Mouse (Mus musculus): Measurements from ENCODE around the gene Rmdn2.
A peak's percentile ranks its signal among the peaks of the same experiment; 100 is the strongest.

The Rmdn2 gene

DNA sequence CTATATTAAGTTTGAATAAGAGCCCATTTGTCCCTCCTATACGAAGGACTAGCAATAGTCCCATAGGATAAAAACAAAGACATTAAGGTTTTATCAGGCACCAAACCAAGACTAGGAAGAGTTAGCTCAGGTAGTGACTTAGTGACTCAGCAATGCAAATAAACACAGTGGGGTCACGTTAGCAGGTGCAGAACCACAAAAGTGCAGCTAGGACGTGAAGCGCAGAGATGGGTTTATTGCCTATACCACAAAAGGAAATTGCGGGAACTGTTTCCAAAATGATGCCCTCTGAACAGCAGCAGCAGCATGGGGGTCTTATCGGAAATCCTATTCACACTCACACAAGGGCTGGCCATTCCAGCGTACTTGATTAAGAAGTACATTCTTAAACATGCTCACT lies 8.2 kb upstream of the Rmdn2 start:
- TF ChIP-seq GATA4 (IDR thresholded peaks at IDR 0.05; ENCODE audit: insufficient replicate concordance, low read length), result no peak

- no peak for TF ChIP-seq GATA4 (IDR thresholded peaks at IDR 0.05; ENCODE audit: insufficient replicate concordance, low read length)
Observed at GRCm38 (mm10) chr17:79605794-79606193, 5.9 kb upstream of the Rmdn2 start.

DNA sequence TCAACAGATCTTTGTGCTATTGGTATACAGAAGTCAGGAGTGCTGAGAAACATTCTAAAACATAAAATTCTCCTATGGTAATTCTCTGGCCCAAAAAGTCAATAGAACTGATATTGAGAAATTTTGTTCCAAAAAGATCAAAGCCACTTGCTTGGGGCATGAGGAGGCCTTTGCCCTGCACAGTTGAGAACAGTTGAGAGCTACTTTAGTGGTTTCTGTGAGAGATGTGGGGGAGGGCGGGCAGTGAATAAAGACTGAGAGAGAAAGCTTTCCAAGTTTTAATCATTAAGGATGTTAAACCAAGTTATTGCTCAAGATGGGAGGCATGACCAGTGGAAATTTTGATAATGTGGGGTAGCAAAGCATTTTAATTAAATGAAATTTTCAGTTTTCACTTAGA lies 2.0 kb upstream of the Rmdn2 start:
- no peak for TF ChIP-seq GATA4 (IDR thresholded peaks at IDR 0.05; ENCODE audit: insufficient replicate concordance, low read length)

DNA sequence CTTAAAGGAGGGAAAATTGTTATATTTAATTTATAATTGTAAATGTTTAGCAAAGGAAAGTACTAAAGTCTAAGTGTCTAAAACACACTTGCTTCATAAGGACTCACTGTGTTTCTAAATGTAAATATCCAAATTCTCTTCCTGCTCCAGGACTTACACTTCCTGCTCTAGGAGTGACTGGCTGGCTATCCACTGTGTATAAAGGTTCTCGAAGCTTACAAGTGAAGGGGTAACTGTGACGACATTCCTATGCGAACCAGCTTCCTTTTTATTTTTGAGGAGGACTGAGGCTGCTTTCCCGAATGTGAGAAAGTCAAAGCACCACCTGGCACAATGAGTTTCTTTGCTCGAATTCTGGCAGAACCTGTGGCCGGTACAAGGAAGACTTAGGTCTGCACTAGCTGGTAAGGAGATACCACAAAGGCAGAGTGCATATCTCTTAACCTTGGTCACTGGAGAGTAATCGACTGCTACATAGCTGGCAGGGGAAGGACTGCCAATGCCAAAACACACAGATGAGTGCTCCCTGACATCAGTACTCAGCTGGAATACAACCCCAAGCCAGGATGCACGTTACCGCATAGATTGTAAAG lies 1.4 kb upstream of the Rmdn2 start:
- no peak for TF ChIP-seq GATA4 (IDR thresholded peaks at IDR 0.05; ENCODE audit: insufficient replicate concordance, low read length)

GRCm38 (mm10) chr17:79614691-79615588 lies 3.3 kb downstream of the Rmdn2 start:
- peak; percentile 86; the same call in 1 of the 2 replicates for TF ChIP-seq GATA4 (IDR thresholded peaks at IDR 0.05; ENCODE audit: insufficient replicate concordance, low read length)

DNA sequence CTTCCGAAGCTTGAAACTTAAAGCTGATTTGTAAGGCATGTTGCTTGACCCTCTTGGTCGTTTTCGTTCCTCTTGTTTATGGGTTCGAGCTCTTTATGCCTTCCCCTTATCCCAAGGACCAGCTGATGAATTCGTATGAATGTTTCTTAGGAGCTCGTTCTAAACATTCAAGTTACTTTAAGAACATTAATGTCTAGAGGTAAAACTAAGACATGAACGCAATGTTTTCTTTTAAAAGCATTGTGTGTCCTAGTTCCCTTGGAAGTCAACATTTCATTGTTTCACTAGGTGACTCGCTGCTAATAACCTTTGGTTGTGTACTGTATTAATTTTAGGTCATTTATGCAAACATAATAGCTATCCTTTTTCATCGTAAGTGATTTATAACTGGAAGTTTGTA lies 4.2 kb downstream of the Rmdn2 start:
- no peak for TF ChIP-seq GATA4 (IDR thresholded peaks at IDR 0.05; ENCODE audit: insufficient replicate concordance, low read length)

- no peak for TF ChIP-seq GATA4 (IDR thresholded peaks at IDR 0.05; ENCODE audit: insufficient replicate concordance, low read length)
Observed at GRCm38 (mm10) chr17:79616621-79617020, 5.0 kb downstream of the Rmdn2 start.

DNA sequence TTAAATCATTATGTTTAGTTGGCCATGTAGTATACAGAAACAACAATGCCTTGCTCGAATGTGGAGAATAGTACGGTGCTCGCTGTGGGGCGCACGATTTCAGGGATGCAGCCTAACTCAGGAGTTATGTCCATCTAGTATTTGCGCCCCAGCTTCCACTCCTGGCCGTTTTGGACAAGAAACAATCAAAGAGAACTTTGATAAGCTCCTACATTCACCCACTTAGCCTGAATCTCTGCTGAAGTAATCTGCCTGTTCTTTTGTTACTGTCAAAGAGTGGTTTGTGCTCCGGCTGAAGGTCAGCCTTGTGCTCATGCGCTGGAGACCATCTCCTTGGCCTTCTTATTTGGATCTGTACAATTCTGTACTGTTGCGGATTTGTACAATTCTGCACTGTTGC lies 6.8 kb downstream of the Rmdn2 start:
- TF ChIP-seq GATA4 (IDR thresholded peaks at IDR 0.05; ENCODE audit: insufficient replicate concordance, low read length), result no peak

GRCm38 (mm10) chr17:79618984-79619383 lies 7.3 kb downstream of the Rmdn2 start:
- TF ChIP-seq GATA4 (IDR thresholded peaks at IDR 0.05; ENCODE audit: insufficient replicate concordance, low read length), result no peak

- TF ChIP-seq GATA4 (IDR thresholded peaks at IDR 0.05; ENCODE audit: insufficient replicate concordance, low read length), result no peak
Observed at GRCm38 (mm10) chr17:79622050-79622449, 10.4 kb downstream of the Rmdn2 start.

- TF ChIP-seq GATA4 (IDR thresholded peaks at IDR 0.05; ENCODE audit: insufficient replicate concordance, low read length), result no peak
Observed at GRCm38 (mm10) chr17:79622574-79622973, 10.9 kb downstream of the Rmdn2 start.

GRCm38 (mm10) chr17:79623841-79624240 lies 12.2 kb downstream of the Rmdn2 start:
- TF ChIP-seq GATA4 (IDR thresholded peaks at IDR 0.05; ENCODE audit: insufficient replicate concordance, low read length), result no peak

DNA sequence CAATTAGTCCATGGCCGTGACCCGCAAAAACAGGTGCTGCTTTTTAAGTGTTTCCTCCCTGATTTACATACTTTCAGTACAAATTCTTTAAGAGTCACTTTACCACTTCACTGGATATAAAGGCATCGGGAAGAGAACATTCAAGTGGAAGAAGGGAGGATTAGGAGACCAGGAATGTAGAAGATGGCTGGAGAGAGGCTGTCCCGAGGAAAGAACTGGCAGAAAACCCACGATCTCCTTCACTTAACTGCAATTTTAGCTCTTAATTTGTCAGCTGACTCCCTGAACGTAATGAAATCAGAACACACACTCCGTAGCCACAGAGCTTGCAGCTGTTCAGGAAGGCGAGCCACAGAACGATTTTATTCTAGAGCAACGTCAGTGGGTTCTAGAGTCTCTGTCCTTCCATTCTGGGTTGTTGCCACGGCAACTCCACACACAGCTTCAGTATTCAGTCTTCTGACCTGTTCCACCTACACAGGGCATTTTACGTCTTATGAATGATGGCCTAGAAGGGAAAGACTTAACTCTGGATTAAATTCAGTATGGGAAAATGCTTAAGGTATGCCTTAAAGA lies 14.7 kb downstream of the Rmdn2 start:
- TF ChIP-seq GATA4 (IDR thresholded peaks at IDR 0.05; ENCODE audit: insufficient replicate concordance, low read length), result no peak

DNA sequence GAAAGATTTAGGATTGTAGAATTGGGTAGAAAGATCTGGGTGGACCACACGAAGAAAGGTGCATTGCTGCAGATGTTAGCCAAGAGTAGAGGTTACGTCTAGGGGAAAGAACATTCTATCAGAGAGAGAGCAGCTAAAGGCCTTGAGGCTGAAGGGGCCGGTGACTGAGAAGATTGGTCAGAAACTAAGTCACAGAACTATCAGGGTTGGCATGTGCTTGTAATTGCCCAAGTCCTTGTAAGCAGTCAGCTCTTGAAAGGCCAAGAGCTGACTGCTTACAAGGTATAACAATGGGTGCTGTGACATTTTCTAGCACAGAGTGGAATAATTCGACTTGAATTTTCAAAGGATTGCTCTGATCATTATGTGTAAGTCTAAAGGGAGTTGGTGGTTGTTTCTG lies 38.2 kb downstream of the Rmdn2 start:
- TF ChIP-seq GATA4 (IDR thresholded peaks at IDR 0.05; ENCODE audit: insufficient replicate concordance, low read length), result no peak

- no peak for TF ChIP-seq GATA4 (IDR thresholded peaks at IDR 0.05; ENCODE audit: insufficient replicate concordance, low read length)
Observed at GRCm38 (mm10) chr17:79650297-79650696, 38.6 kb downstream of the Rmdn2 start.

DNA sequence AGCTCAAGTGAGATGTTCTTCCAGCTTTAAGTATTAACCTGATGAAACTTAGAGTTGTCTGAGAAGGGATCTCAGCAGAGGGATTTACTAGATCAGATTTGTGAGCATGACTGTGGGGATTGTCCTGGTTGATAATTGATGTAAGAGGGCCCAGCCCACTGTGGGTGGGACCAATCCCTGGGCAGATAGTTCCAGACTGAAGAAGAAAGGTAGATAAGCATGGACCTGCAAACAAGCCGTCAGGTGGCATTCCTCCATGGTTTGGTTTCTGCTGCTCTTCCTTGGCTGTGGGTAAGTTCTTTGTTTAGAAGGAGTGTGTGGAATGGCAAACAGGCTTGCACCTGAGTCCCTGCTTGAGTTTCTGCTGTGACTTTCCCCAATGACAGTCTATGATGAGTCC lies 41.5 kb downstream of the Rmdn2 start:
- no peak for TF ChIP-seq GATA4 (IDR thresholded peaks at IDR 0.05; ENCODE audit: insufficient replicate concordance, low read length)
